Mouse (Mus musculus): ENCODE measurements around the gene Josd2.

GRCm38 (mm10) chr7:44472961-44473646 lies 5.3 kb downstream of the Josd2 start:
- TF ChIP-seq CTCF (IDR thresholded peaks at IDR 0.05; ENCODE audit: low read depth, low read length) (no peak), GATA1 (IDR thresholded peaks at IDR 0.05; ENCODE audit: borderline replicate concordance, low read length) (no peak)

Measured in G1E (cell line).